Mouse (Mus musculus) gastrocnemius, postnatal 14 days (tissue): ENCODE measurements around the gene Bcl2l10. TPM values are rescaled to one million over a fixed set of nuclear protein-coding genes. Genes with fewer than 3 reads are reported as not detected.

ENCODE experiments used
- DNase-seq: peaks from one replicate; pipeline ENCODE4 v3.0.0; 2021; ENCODE audit warnings: mixed read lengths
- intact Hi-C: fragments of 180-260 bp; cut with DNase I; formaldehyde crosslinking; loops from one replicate; pipeline ENCODE4 v1.15.1; 2025; ENCODE audit warnings: low total_unique reads
- total RNA-seq, 2 experiments: library from RNA; stranded (reverse); gene quantifications; 2 replicates each; pipeline ENCODE4 v1.2.3; 2021

Bcl2l10 gene
- total RNA-seq, 2 experiments from 2014 or later, result not detected

GRCm38 (mm10) chr9:75385218-75385974, 37.8 kb downstream of the Bcl2l10 start:
- intact Hi-C loops, result no loop called here
- DNase-seq, result no peak

GRCm38 (mm10) chr9:75393251-75393650, 45.7 kb downstream of the Bcl2l10 start:
- intact Hi-C loops, result no loop called here
- DNase-seq, result no peak

- no peak for DNase-seq
- intact Hi-C loops, result no loop called here
These were observed 48.4 kb downstream of the Bcl2l10 start for GRCm38 (mm10) chr9:75395971-75396370.

GRCm38 (mm10) chr9:75399069-75399468, 51.5 kb downstream of the Bcl2l10 start:
- no peak for DNase-seq
- intact Hi-C loops, result no loop called here

GRCm38 (mm10) chr9:75400639-75401038, 53.1 kb downstream of the Bcl2l10 start:
- intact Hi-C loops, result no loop called here
- DNase-seq, result no peak

Other genes with a start within 250 kb of the Bcl2l10 start
- 1 to 10 TPM; 5.9 to 9.6 TPM for gene Myo5c, start 115.7 kb upstream of the Bcl2l10 start, total RNA-seq
- gene Gnb5, start 41.5 kb upstream of the Bcl2l10 start, total RNA-seq, result 10 to 100 TPM in 1 of 2 experiments, 1 to 10 TPM in 1; 7.4 to 11.3 TPM
- gene Mapk6, start 62.2 kb downstream of the Bcl2l10 start, total RNA-seq, result 10 to 100 TPM; 26.8 to 33.9 TPM
- gene Leo1, start 93.8 kb downstream of the Bcl2l10 start, total RNA-seq, result 10 to 100 TPM; 17.3 to 22.2 TPM
- 10 to 100 TPM; 30.9 to 35.2 TPM for gene Tmod3, start 211.9 kb downstream of the Bcl2l10 start, total RNA-seq